Mouse (Mus musculus) layer of hippocampus, postnatal 10 days (tissue): ENCODE data around the gene B3gnt9. TPM values are rescaled to one million over a fixed set of nuclear protein-coding genes. Genes with fewer than 3 reads are reported as not detected.
A peak's percentile ranks its signal among the peaks of the same experiment; 100 is the strongest.

ENCODE experiments used
- DNase-seq, 2 experiments: peaks; one replicate each; pipeline ENCODE4 v3.0.0; 2021; ENCODE audit warnings: low spot score in 2 of 2
- total RNA-seq, 2 experiments: library from RNA; stranded (reverse); gene quantifications; 2 replicates each; pipeline ENCODE4 v1.2.3; 2021

B3gnt9 gene
- total RNA-seq, 2 experiments from 2014 or later, result 3.4 to 4.2 TPM

- peak; percentile 95 to 97 for DNase-seq
Measured at GRCm38 (mm10) chr8:105224413-105225271, 30.3 kb downstream of the B3gnt9 start, which contains the start of gene D230025D16Rik. Gene D230025D16Rik (plus strand): TSS chr8:105225145.

- DNase-seq, result no peak
Measured at GRCm38 (mm10) chr8:105223850-105224249, 31.1 kb downstream of the B3gnt9 start.

- no peak for DNase-seq
Measured at GRCm38 (mm10) chr8:105217926-105218522, 36.9 kb downstream of the B3gnt9 start.

- no peak for DNase-seq
Measured at GRCm38 (mm10) chr8:105214104-105214503, 40.8 kb downstream of the B3gnt9 start.

GRCm38 (mm10) chr8:105209153-105210110 lies 45.5 kb downstream of the B3gnt9 start:
- DNase-seq, result no peak

GRCm38 (mm10) chr8:105207675-105208273 lies 47.2 kb downstream of the B3gnt9 start:
- no peak for DNase-seq

GRCm38 (mm10) chr8:105206766-105207275 lies 48.1 kb downstream of the B3gnt9 start:
- peak; percentile 10 to 30 for DNase-seq

- DNase-seq, result no peak
Measured at GRCm38 (mm10) chr8:105205748-105206147, 49.2 kb downstream of the B3gnt9 start.

Other genes starting within 250 kb of the B3gnt9 start
- not detected for gene Ces3a, start 206.6 kb downstream of the B3gnt9 start, total RNA-seq
- not detected for gene Ces3b, start 171.4 kb downstream of the B3gnt9 start, total RNA-seq
- gene Ces4a, start 123.4 kb downstream of the B3gnt9 start, total RNA-seq, result not detected
- gene Cbfb, start 84.5 kb downstream of the B3gnt9 start, total RNA-seq, result 10 to 100 TPM; 32.1 to 35.7 TPM
- gene D230025D16Rik, start 30.0 kb downstream of the B3gnt9 start, total RNA-seq, result 10 to 100 TPM; 24.5 to 26.6 TPM
- gene Tradd, start 9.5 kb upstream of the B3gnt9 start, total RNA-seq, result 1 to 10 TPM; 6.5 to 8.9 TPM
- gene Fbxl8, start 9.5 kb upstream of the B3gnt9 start, total RNA-seq, result under 1 TPM; 0.45 to 0.87 TPM
- gene Hsf4, start 14.6 kb upstream of the B3gnt9 start, total RNA-seq, result under 1 TPM; 0.57 to 0.83 TPM
- 1 to 10 TPM; 3.6 to 3.7 TPM for gene Nol3, start 21.0 kb upstream of the B3gnt9 start, total RNA-seq
- gene 4931428F04Rik, start 34.7 kb upstream of the B3gnt9 start, total RNA-seq, result 10 to 100 TPM; 60.0 to 60.5 TPM
- gene Exoc3l, start 40.9 kb upstream of the B3gnt9 start, total RNA-seq, result 1 to 10 TPM; 3.7 to 5.9 TPM
- gene E2f4, start 42.5 kb upstream of the B3gnt9 start, total RNA-seq, result 10 to 100 TPM; 31.9 to 33.5 TPM
- 1 to 10 TPM; 1.2 to 2.0 TPM for gene Elmo3, start 50.4 kb upstream of the B3gnt9 start, total RNA-seq
- gene Lrrc29, start 71.1 kb upstream of the B3gnt9 start, total RNA-seq, result 1 to 10 TPM; 4.9 to 6.7 TPM
- gene Tmem208, start 71.2 kb upstream of the B3gnt9 start, total RNA-seq, result 10 to 100 TPM; 43.4 to 46.6 TPM
- 1 to 10 TPM; 3.3 to 3.6 TPM for gene Fhod1, start 92.8 kb upstream of the B3gnt9 start, total RNA-seq
- 10 to 100 TPM; 11.6 to 13.6 TPM for gene Slc9a5, start 93.7 kb upstream of the B3gnt9 start, total RNA-seq
- gene Plekhg4, start 118.1 kb upstream of the B3gnt9 start, total RNA-seq, result 1 to 10 TPM; 1.8 to 1.9 TPM
- gene Kctd19, start 158.3 kb upstream of the B3gnt9 start, total RNA-seq, result not detected
- gene Lrrc36, start 158.4 kb upstream of the B3gnt9 start, total RNA-seq, result 1 to 10 TPM in 1 of 2 experiments, under 1 TPM in 1; 0.98 to 1.4 TPM
- gene Tppp3, start 216.4 kb upstream of the B3gnt9 start, total RNA-seq, result 10 to 100 TPM; 34.5 to 40.0 TPM
- 10 to 100 TPM; 17.5 to 20.4 TPM for gene Zdhhc1, start 241.7 kb upstream of the B3gnt9 start, total RNA-seq